Mouse (Mus musculus) regulatory T cell (primary cell): ENCODE results near the gene Trib2.

Experiments
- in situ Hi-C: fragments of 300-600 bp; cut with MboI, MseI; formaldehyde crosslinking; loops from one replicate; pipeline ENCODE4 v1.15.1; 2025; ENCODE audit warnings: high pct_unique_total_duplicates

Trib2 gene

DNA sequence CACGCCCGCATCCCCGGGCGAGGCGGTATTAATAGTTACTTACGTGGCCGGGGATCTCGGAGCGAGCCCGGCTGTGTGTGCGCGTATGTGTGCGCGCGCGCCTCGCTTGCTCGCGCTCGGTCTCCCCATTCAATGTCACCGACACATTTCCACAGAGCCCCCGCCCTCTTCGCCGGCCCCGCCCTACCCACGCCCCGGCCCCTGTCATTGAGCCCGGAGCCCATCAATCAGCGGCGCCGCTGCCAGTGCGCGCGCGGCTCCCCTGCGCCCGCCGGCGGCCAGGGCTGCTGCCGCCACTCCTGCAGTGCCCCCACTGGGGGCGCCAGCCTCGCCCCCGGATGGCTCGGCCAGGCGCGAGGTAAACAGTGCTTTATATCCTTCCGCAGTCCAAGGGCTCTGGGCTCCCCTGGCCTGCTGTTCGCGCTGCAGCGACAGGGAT, at the start of gene Trib2:
Trib2 (minus strand) TSS at position 183 of the 439 bp plus-strand sequence.
- in situ Hi-C loops, result loop anchor here (5.0 to 10.0 kb wide), 3 partner anchors 158 to 242 kb away; no protein-coding TSS in a partner anchor

DNA sequence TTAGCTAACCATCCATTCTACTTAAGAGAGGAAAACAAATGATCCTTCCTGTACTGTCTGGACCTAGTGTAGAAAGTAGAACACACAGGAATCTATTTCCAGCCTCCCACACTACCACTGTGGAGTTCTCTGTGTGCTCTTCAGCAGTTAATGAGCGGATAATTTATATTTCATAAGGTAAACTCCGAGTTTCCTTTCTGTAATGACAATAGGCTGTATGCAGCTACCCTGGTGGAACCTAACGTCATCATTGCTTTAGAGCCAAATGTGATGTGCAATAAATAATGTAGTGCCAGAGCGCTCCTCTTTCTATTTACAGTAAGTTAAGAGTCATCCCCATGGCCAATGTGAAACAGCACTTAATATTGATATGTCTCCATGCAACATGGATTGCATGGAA, 41.3 kb upstream of the Trib2 start:
- in situ Hi-C loops, result no loop called here

DNA sequence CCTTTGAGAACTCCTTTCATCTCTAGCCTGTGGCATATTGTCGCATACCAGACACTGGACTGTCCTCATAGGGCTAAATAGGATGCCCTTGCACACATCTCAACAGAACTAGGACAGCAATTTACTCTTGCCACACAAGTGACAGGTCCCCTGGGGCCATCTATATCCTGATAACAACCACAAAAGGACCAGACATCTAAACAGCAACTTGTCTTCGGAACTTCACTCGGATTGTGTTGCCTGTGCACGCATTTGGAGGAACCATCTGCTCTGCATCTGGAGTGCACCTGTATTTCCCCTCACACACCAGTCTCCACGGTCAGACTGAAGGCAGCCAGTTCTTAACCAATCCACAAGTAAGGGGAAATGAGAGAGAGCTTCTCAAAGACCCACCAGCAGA, 39.2 kb upstream of the Trib2 start:
- in situ Hi-C loops, result no loop called here

DNA sequence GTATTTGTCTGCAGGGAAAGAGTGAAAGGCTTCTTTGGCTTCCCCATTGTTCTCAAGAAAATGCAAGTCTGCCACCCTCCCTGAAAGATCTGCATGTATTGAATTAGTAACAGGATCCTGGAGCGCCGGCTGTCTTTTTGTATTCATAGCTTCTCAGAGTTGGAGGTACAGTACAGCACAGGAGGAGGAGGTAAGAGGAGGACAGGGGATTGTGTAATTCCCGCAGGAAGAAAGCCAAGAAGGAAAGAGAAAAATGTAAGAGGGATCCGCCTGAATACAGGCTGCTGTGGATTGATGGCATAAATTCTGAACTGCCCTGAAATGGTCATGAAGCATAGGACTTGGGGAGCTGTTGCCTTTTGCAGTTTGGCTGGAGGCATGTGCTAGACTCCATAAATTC, 36.1 kb upstream of the Trib2 start:
- in situ Hi-C loops, result no loop called here

DNA sequence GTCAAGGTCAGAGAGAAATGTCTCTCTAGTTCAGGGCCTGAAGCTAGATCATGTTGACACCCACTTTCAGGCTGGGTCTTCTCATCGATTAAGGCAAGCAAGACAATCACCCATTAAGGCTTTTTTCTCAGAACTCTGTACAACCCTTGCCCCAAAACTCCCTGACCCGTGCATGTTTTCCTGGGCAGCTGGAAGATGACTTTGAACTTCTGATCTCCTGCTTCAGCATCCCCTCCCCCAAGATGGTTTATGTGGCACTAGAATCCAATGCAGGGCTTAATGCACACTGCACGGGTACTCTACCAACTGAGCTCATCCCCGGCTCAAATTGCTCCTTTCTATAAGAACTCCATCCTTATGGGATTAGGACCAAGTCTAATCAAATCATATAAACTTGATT, 35.3 kb upstream of the Trib2 start:
- in situ Hi-C loops, result no loop called here

DNA sequence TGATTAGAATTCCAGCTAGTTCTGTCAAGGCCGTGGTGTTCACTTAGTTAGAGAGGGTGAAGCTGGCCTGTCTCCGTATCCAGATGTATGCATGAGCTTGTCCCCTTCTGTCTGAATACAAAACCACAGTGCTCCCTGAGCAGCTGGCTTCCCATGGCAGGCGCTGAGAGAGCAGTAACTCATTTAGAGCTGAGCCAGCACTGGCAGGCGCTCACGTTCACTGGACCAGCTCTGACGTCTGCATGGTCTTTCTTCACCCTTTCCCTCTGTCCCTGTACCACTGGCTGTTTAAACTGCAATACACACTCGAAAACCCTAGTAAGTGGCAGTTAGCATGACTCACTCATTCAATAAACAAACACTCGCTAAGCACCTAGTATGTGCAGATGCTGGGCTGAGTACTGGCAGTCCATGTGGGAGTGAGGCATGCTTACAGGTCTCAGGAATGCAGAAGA, 33.7 kb upstream of the Trib2 start:
- in situ Hi-C loops, result no loop called here

DNA sequence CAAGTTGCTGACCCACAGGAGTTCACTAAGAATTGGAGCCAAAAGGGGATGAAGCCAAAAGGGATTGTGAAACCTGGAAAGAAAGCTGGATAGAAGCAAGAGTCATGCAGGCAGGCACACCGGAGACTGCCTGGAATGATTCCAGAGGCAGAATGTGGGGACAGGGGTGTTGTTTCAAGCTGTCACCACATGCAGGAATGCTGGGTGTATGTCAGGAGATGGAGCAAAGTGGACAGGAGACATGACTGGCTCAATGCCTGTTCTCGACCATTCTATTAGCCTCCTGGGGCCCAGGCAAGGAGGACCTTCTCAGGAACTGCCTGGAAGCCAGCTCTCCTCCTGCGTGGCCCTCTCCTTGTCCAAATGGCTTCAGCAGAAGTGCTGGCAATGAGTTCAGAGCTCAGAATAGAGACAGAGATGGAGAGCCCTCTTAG, 33.2 kb upstream of the Trib2 start:
- in situ Hi-C loops, result no loop called here

DNA sequence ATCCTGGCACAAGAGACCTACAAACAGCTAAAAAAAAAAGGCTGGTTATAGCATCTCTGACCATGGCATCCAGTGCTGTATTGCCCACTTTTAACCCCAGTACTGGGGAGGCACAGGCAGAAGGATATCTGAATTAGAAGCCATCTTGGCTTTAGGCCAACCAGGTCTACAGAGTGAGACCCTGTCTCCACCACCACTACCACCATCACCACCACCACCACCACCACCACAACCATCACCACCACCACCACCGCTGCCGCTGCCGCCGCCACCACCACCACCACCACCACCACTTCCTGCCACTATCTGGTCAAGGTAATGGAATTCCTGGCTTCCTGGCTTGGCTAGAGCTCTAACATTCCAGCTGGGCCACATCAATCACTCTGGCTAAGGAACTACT, 31.7 kb upstream of the Trib2 start:
- in situ Hi-C loops, result no loop called here

DNA sequence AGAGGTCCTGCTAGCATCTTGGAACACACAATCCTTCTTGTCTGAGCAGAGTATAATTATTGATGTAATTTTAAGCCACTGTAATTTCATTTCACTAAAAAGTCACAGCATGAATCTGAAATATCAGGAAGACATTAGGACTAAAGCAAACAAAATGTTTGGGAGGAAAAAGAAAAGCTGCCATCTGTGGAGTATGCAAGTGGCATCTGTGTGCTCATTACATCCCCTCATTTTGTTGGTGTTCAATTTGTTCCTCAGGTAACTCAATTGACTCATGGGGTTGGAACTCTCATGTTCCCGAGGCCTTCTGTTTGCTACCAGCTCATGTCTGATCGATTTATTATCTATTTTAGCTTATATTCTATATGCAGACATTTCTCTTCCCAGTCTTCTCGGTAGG, 28.0 kb upstream of the Trib2 start:
- in situ Hi-C loops, result no loop called here

DNA sequence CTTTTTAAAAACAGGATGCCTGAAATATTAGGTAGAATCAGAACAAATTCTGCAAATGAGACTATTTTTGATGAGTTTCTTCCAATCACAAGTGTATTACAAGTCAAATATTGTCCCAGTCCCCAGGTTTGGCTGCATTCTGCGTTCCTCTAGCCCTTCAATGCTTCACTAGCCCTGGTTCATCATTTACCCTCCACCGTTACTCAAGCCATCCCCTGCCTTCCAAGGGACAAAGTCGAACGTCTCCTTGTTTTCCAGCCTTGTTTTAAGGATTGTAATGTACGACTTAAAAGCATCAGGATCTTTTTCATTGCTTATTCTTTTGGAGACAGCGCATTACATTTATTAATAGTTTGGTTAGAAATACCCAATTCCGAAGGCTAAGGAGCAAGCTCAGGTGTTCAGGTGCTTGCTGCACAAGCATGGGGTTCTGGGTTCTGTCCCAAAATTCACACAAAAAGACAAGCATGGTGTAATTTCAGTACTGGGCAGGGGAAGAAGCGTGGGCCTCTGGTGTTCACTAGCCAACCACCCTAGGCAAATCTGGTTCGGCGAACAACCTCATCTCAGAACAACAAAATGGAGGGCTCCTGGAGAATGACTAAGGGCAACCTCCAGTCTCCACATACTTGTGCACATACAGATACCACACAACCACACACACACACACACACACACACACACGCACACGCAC, 24.3 kb upstream of the Trib2 start:
- in situ Hi-C loops, result no loop called here

DNA sequence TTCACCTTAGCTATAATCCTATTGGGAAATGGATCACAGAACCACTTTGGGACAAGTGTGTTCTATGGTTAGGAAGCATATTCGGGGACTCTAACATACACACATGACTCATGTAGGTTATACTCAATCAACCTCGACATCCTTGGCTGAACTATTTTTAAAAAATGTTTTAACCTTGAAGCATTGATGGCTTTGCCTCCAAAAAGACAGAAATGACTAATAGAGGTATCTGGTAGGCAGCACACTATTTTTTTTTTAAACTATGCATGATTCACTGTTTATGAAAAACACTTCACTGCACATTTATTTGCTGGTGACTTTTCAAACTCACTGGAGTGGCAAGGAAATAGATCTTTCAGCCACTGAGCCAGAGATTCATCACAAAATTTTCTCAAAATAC, 21.5 kb upstream of the Trib2 start:
- in situ Hi-C loops, result no loop called here

DNA sequence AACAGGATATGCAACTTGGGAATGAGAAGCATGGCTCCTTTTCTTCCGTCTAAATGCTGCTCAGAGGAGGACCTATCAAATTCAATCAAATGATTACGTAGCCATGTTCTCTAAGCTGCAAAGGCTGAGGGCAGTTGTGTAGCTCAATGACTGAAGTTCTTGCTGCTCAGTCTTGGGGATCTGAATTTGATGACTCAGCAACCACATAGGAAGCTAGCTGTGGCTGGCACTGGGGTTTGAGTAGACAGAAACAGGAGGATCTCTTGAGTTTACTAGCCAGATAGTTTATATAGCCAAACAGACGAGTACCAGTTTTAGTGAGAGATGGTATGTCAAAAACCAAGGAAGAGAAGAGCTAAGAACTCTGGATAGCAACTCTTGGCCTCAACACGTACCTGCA, 20.8 kb upstream of the Trib2 start:
- in situ Hi-C loops, result no loop called here

DNA sequence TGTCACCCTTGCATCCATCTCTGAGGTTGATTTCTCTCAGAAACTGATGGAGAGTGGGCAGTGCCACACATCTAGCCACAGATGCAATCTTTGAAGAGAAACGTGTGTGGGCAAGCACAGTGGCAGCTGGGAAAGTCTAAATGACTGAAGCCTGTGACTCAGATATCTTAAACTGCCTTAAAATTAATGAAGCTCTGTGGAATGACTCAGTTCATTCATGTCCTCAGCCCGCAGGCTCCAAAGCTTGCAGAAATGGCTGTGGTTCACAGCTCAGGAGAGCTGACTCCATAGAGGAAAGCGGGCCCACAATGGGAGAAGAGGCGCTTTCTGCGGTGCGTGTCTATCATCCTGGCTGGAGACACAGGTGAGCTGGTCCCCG, 15.9 kb upstream of the Trib2 start:
- in situ Hi-C loops, result no loop called here

DNA sequence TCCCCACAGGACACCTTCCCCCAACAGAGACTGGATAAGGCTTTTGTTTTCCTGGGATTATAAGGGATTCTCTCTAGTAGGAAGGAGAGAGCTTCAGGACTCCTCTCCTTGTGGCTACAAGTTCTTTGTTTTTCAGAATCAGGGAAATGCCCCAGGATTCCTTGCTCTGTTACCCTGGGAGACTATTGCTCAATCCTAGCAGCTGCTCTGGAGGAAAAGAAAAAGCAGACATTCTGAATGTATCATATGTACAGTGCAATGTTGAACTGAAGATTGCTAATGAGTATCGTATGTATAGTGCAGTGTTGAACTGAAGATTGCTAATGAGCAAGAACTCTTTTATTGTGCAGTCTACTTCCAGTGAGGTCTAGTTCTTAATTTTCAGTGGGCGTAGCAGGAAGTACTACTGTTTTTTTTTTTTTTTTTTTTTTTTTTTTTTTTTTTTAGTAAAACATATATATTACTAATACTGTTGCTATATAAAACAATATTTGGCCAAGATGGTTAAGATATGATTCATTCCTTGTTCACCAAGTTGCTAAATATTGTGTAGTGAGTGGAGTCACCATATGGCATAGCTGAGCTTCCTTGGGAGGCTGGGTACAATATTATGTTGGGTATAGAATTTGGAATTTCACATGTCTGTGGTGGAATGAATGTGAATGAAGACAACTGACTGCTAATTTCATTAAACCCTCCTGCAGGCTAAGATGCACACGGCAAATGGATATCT, 15.4 kb upstream of the Trib2 start:
- in situ Hi-C loops, result no loop called here

DNA sequence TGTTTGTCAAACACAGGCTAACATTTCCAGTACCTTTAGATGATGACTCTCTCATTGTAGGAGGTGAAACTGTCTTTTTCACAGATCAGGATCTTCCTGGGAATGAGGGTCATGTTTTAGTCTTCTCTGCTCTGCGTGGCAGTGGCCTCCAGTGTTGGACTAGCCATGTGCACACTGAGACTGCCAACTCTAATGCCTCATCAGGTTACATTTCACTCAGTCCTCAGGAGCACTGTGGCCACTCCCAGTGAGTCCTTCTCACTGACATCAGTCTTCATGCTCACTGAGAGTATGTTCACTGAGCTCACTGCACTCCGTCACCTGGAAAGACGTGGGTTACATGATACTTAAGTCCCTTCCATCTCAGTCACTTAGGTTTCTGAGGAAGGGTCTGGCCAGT, 14.0 kb upstream of the Trib2 start:
- in situ Hi-C loops, result no loop called here

DNA sequence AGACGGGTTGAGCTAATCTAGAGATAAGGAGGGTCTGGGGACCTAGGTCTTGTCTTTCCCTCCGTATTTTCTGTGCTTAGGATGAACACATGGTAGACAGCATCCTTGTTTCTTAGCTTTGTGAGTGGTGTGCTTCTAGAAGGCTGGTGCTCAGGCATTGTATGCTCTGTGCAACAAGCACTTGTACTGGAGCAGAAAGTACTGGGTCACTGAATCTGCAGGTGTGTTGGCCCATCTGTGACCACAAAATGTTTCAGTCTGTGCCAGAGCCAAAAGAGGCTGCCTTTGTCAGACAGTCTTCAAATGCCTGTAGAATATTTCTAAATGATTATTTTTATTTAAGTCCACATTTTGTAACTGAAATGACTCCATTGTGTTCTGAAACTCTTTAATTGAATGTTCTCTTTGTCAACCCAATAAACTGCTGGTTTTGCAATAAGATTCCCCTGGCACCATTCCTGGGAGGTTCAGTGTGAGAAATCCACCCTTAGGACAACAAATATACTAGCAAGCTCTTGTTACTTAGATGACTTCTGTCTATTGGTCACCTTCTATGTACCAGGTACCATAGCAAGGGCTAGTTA, 12.2 kb upstream of the Trib2 start:
- in situ Hi-C loops, result no loop called here

DNA sequence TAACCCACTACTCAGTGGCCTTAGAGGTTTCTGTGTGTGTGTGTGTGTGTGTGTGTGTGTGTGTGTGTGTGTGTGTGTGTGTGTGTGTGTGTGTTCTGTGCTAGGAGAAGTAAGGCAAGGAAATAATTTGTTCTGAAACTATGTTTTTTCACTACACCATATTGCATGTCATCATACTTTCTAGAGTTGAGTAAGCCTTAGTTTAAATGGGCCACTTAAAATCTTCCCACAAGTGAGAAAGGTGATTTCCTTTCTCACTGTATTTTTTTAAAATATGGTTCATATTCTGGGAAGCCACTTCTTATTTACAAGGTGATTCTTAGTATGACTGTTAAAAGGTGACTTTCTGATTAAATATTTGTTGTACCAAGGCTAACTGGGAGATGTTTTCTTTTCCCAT, 4.3 kb upstream of the Trib2 start:
- in situ Hi-C loops, result no loop called here

DNA sequence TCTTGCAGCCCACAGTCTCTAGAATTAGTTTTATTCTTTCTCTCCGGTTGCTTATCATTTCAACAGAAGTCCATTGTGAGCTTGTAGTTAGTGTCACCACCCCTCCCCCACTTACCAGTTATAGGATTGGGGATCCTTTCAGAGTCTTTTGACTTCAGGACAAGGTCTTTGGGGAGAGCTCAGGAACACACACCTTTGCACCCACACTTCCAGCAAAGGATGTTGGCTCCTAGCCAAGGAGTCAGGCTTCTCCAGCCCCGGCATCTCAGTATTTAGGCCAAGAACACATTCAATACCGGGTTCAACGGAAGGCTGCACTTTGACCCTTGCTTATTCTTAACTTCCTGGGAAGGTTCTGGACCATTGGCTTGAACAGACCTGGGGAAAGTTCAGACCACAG, 643 bp upstream of the Trib2 start:
- in situ Hi-C loops, result loop anchor here (5.0 to 10.0 kb wide), 3 partner anchors 157 to 243 kb away; no protein-coding TSS in a partner anchor

DNA sequence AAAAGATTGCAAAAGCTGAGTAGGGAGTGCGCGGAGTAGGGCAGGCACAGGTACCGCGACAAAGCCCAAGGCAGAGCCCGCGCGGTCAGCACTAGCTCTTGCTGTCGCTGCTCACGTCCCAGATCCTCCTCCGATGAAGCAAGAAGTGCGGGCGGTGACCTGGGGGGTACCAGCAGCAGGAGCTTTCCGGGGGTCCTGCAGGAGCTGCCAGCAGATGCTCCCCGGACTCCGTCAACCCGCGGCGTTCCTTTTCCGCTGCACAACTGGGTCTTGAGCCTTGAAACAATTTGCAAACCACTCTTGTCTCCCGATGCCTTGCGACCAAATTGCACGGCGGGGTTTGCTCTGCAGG, 492 bp downstream of the Trib2 start:
- in situ Hi-C loops, result loop anchor here (5.0 to 10.0 kb wide), 3 partner anchors 159 to 241 kb away; no protein-coding TSS in a partner anchor

DNA sequence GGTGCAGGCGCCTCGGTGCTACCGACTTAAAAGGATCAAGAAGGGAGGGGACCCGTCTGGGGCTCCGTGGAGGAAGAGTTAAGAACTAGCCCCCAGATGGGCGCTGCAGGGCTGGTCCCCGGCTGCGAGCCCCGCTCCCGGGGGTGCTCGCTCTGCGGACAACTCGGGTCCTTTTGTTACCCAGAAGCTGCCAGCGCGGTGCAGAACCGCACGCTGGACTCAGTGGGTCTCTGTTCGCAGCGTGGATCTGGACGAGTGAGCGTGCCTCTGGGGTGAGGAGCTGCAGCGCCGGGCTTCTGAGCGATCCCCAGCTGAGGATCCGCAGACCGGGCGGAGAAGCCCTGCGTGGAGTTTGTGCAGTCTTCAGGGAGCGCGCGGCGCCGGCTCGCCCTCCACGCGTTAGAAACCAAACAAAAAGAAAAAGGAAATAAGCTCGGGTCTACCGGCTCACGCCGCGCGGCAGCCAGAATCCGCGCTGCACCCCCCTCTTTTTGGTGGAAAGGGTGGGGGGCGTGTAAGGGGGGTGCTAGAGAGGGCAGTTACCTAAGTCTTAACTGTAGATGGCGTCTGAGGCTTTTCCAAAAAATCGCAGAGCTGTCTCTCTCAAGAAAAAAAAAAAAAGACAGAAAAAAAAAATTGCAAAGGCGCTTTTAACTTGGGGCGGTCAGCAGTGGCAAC, 1.0 kb downstream of the Trib2 start:
- in situ Hi-C loops, result loop anchor here (5.0 to 10.0 kb wide), 3 partner anchors 159 to 241 kb away; no protein-coding TSS in a partner anchor

DNA sequence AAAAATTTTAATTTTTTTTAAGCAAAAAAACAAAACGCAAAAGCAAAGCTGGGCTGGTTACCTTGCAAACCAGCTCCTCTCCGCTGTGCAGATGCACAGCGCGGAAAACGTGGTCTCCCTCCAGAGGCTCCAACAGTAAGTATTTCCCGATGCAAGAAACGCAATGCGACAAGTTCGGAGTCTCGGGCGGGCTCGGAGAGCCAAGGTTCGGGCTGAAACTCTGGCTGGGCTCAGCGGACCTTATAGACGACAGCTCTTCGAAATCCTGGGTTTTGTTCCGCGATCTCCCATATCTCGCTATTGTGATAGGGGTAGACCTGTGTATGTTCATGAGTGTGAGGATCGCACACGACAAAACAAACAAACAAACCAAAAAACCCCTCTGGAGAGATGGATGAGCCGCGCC, 1.5 kb downstream of the Trib2 start:
- in situ Hi-C loops, result loop anchor here (5.0 to 10.0 kb wide), 3 partner anchors 160 to 240 kb away; no protein-coding TSS in a partner anchor
